Mouse (Mus musculus) liver, embryonic 14.5 days (tissue): Measurements from ENCODE around the gene Lep. TPM values are rescaled to one million over a fixed set of nuclear protein-coding genes. Genes with fewer than 3 reads are reported as not detected.

Experiments used
- ATAC-seq: fragments of 200-750 bp; cut with Nextera tagmentation; 2 replicates; pipeline ENCODE4 v1.8.0; 2017; ENCODE audit warnings: moderate number of reproducible peaks, mild to moderate bottlenecking, moderate library complexity; ENCODE audit not compliant: insufficient read depth
- DNase-seq, 3 experiments: peaks; one replicate each; pipeline ENCODE4 v3.0.0-alpha.2; 2012 to 2013; ENCODE audit warnings: low read depth in 3 of 3, low spot score in 3 of 3
- H3K27ac ChIP-seq: fragments of 300-500 bp; sonication (generic); 2 replicates; pipeline ENCODE4 v1.5.1; 2014; ENCODE audit warnings: moderate library complexity, mild to moderate bottlenecking, control low read depth, inconsistent platforms
- H3K27me3 ChIP-seq: fragments of 300-500 bp; sonication (generic); 2 replicates; pipeline ENCODE4 v1.6.1; 2014; ENCODE audit warnings: mild to moderate bottlenecking, low read length, moderate library complexity; ENCODE audit not compliant: control insufficient read depth, insufficient read depth
- H3K36me3 ChIP-seq: fragments of 300-500 bp; sonication (generic); replicated peaks from 2 replicates; pipeline ENCODE4 v1.6.1; 2014; ENCODE audit warnings: low read depth; ENCODE audit not compliant: control insufficient read depth, insufficient read depth
- H3K4me1 ChIP-seq, 2 experiments: fragments of 200-500 bp in 1 of 2; fragments of 300-500 bp in 1 of 2; sonication (generic) in 1 of 2; replicated peaks; 2 replicates each; pipeline ENCODE4 v1.6.1; 2012 to 2014; ENCODE audit warnings: antibody characterized with exemption in 1 of 2, inconsistent platforms in 1 of 2, low read length in 1 of 2; ENCODE audit not compliant: control insufficient read depth in 2 of 2, insufficient read depth in 2 of 2
- H3K4me2 ChIP-seq: fragments of 300-500 bp; sonication (generic); 2 replicates; pipeline ENCODE4 v1.6.1; 2014; ENCODE audit warnings: low read depth, mild to moderate bottlenecking, control low read depth, moderate library complexity
- H3K4me3 ChIP-seq, 2 experiments: fragments of 200-500 bp in 1 of 2; fragments of 300-500 bp in 1 of 2; sonication (generic) in 1 of 2; 2 replicates each; pipeline ENCODE4 v1.5.1; 2012 to 2014; ENCODE audit warnings: low read depth in 2 of 2, low read length in 2 of 2, mild to moderate bottlenecking in 2 of 2, control low read depth in 1 of 2, inconsistent platforms in 1 of 2, moderate library complexity in 1 of 2; ENCODE audit not compliant: insufficient read depth in 1 of 2
- H3K9ac ChIP-seq: fragments of 300-500 bp; sonication (generic); replicated peaks from 2 replicates; pipeline ENCODE4 v1.6.1; 2014; ENCODE audit warnings: mild to moderate bottlenecking, control low read depth, moderate library complexity
- H3K9me3 ChIP-seq: fragments of 300-500 bp; sonication (generic); 2 replicates; pipeline ENCODE4 v1.6.1; 2016; ENCODE audit warnings: low read length, mixed read lengths; ENCODE audit not compliant: control insufficient read depth
- CTCF ChIP-seq: IDR thresholded peaks from 2 replicates; pipeline ENCODE4 v1.5.1; 2016; ENCODE audit warnings: antibody characterized with exemption, low read depth, control low read depth
- EP300 ChIP-seq: IDR thresholded peaks from 2 replicates; pipeline ENCODE4 v1.6.1; 2016; ENCODE audit warnings: antibody characterized with exemption, low read depth
- WGBS: fragments of 180-500 bp; shearing (Covaris S2); extraction: QIAGEN DNeasy Blood & Tissue Kit; methylation state at CpG from one replicate; pipeline ENCODE4 v1.1.7; 2014; ENCODE audit not compliant: insufficient replicate concordance; 5-methylcytosine and 5-hydroxymethylcytosine counted together
- polyA plus RNA-seq, 2 experiments: library from polyadenylated mRNA; depleted of rRNA in 1 of 2; stranded (reverse) in 1 of 2; unstranded in 1 of 2; fragments of >200 nt; fragmentation: Nextera tagmentation in 1 of 2; extraction: Ambion mirVana in 1 of 2; gene quantifications; 2 replicates each; pipeline versions ENCODE4 v1.2.1 to v1.2.3; 2012 to 2014

Gene Lep
- polyA plus RNA-seq (2012; rRNA removed) (not detected in 2 replicates), polyA plus RNA-seq (2014; fragmentation: Nextera tagmentation; extraction: Ambion mirVana) (not detected in 2 replicates)

DNA sequence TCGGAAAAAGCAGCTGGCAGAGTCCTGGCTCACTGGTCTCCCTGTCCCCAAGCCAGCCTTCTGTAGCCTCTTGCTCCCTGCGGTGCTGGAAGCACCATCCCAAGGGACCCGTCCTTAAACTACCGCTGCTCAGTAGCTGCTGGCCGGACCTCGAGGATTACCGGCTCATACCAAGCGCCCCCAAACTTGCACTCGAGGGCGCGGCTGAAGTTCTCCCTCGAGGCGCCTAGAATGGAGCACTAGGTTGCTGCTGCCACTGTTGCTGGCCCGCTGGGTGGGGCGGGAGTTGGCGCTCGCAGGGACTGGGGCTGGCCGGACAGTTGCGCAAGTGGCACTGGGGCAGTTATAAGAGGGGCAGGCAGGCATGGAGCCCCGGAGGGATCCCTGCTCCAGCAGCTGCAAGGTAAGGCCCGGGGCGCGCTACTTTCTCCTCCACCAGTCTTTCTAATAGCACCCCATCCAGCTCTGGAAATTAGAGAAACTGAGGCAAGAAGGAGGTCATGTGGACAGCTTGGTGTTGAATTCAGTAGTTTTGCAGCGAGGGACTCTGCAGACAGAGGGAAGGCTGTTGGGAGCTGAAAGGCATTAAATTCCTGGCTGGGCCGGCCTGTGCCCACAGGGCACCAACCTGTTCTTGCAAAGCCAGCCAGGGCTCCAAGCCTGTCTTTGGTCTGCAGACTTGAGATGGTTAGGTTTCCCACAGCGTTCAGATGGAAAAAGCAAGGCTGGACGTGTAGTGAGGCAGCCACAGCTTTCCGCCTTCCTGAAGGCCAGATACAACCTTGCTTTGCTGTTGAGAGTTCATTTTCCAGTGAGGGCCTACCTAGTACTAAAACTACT, at the start of gene Lep:
Lep (plus strand) TSS at position 375 of the 840 bp plus-strand sequence.
- DNase-seq (no peak), ATAC-seq (no peak)
- H3K27ac ChIP-seq: no peak within 1 kb of the TSS
- no peak for TF ChIP-seq CTCF
- no peak for TF ChIP-seq EP300
- no peak within 1 kb of the TSS for H3K4me3 ChIP-seq
- no peaks in the 10 kb centered on the region for H3K36me3 ChIP-seq
- H3K9ac ChIP-seq: no peak within 1 kb of the TSS
- H3K27me3 ChIP-seq: no peaks in the 10 kb centered on the region
- no peaks in the 10 kb centered on the region for H3K9me3 ChIP-seq
- no peaks in the 10 kb centered on the region for H3K4me1 ChIP-seq
- no peak within 1 kb of the TSS for H3K4me2 ChIP-seq
- 65% methylated on average over 28 of the region's 28 CpGs for WGBS

DNA sequence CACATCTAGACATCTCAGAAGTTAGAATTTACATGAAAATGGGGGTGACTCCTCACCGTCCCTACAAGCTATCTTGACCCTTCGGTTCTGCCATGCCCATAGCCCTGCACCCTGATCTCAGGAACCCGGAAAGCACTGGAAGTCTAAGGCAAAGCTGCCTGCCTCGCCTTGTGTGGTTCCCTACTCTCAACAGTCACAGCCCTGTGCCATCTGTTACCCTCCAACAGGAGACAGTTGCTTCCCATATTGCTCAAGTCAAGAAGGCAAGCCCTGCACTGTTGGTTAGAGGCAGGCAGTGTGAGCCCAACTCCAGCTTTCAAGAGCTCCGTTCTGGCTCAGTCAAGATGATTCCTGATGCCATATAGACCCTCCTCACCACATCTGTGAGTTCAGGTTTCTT, 48.4 kb upstream of the Lep start:
- 54% methylated on average over 5 of the region's 5 CpGs for WGBS
- no peaks in the 10 kb centered on the region; the same call in 1 of the 2 replicates for H3K27me3 ChIP-seq
- no peak for DNase-seq
- no peak for TF ChIP-seq EP300
- no peak for TF ChIP-seq CTCF
- no peak overlapping the region for H3K27ac ChIP-seq
- H3K9me3 ChIP-seq: no peaks in the 10 kb centered on the region
- H3K4me1 ChIP-seq: no peaks in the 10 kb centered on the region
- no peak for ATAC-seq
- H3K36me3 ChIP-seq: no peaks in the 10 kb centered on the region
- H3K4me2 ChIP-seq: no peak overlapping the region
- H3K9ac ChIP-seq: no peak overlapping the region
- no peak overlapping the region for H3K4me3 ChIP-seq

DNA sequence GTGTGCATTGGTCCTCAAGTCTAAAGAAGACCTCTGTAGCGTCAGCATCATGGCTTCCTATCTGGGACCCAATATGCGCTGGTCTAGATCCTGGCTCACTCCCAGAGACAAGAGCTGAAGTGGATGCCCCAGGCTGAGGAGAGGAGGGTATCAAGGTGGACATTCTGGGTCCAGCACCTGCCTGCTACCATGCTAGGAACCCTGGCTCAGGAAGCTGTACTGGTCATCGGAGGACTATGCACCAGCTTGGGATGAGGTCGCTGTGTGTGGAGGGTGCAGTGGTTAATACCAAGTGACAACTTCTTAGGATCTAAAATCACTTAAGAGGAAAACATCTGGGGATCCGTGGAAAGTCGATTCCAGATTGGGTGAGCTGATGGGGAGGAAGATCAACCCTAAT, 46.8 kb upstream of the Lep start:
- no peak overlapping the region for H3K27ac ChIP-seq
- H3K4me2 ChIP-seq: no peak overlapping the region
- no peaks in the 10 kb centered on the region for H3K36me3 ChIP-seq
- WGBS: 64% methylated on average over 6 of the region's 6 CpGs
- H3K4me3 ChIP-seq: no peak overlapping the region
- TF ChIP-seq EP300: no peak
- TF ChIP-seq CTCF: no peak
- no peaks in the 10 kb centered on the region for H3K9me3 ChIP-seq
- H3K9ac ChIP-seq: no peak overlapping the region
- H3K4me1 ChIP-seq: no peaks in the 10 kb centered on the region
- no peak for ATAC-seq
- H3K27me3 ChIP-seq: no peaks in the 10 kb centered on the region; the same call in none of the 2 replicates
- DNase-seq: no peak

DNA sequence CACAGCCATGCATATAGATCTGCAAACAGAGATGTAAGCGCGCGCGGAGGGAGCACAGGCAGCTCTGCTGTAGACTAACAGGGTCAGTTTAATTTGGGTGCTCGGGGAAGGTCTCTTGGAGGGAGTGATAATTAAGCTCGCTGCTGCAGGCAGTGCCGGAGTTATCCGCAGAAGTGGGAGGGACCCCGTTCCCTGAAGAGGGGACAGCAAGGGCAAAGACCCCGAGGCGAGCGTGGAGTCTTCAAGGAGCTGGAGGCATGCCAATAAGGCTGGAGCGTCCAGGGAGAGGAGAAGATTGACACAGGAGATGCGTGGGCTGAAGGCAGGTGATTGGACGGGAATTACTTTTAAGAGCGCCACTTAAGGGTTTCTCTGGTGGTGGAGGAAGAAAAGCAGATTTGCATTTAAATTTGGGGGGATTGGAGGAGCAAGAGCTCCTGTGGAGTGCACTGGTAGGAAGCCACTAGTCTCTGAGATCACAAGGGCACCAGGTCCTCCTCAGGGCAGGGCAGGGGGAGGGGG, 43.1 kb upstream of the Lep start:
- Histone ChIP-seq H3K9ac (no peak overlapping the region), H3K4me1 (no peaks in the 10 kb centered on the region), H3K9me3 (no peaks in the 10 kb centered on the region), H3K36me3 (no peaks in the 10 kb centered on the region), H3K27me3 (no peaks in the 10 kb centered on the region; the same call in none of the 2 replicates), H3K4me3 (no peak overlapping the region), H3K27ac (no peak overlapping the region), H3K4me2 (no peak overlapping the region)
- 6% methylated on average over 16 of the region's 16 CpGs for WGBS
- no peak for TF ChIP-seq CTCF
- TF ChIP-seq EP300: no peak
- ATAC-seq (no peak), DNase-seq (no peak)
